Mouse (Mus musculus): ENCODE measurements around the gene Tk2.

- no peak for TF ChIP-seq CTCF (IDR thresholded peaks at IDR 0.05; ENCODE audit: low read depth, low read length)
- TF ChIP-seq TAL1 (conservative IDR thresholded peaks at IDR 0.05; ENCODE audit: low read depth, low read length), result no peak; the same call in 1 of the 2 replicates
- TF ChIP-seq GATA1 (IDR thresholded peaks at IDR 0.05; ENCODE audit: borderline replicate concordance, low read length), result no peak
- TF ChIP-seq POLR2AphosphoS5 (IDR thresholded peaks at IDR 0.05; ENCODE audit: insufficient replicate concordance, low read depth, low read length), result no peak
Measured at GRCm38 (mm10) chr8:104239418-104239861, 8.9 kb downstream of the Tk2 start.
